In genomic region chr7:45714630-45715089, GRCm38 (mm10) we compare ENCODE assay signal across 8 mouse cellular contexts. TPM values are rescaled to one million over a fixed set of nuclear protein-coding genes. Genes with fewer than 3 reads are reported as not detected.
DNase-seq lines count a peak whose midpoint lies in the region; ATAC-seq and TF ChIP-seq lines count a peak whose summit lies in the region.

No protein-coding gene starts in this region.

- DNase-seq in lung, adult 2 months = no peak
- no peak for DNase-seq in lung, postnatal 25 days (ENCODE audit: low spot score)
- DNase-seq in kidney, postnatal 25 days = peak; percentile 69 to 86
- DNase-seq in spleen, postnatal 14 days (ENCODE audit: low spot score in 2 of 2) = no peak
- no peak for DNase-seq in layer of hippocampus, adult 18-20 months (ENCODE audit: low spot score in 2 of 2)

- WGBS in lung, adult 2 months = 8% methylated on average over 14 of the region's 14 CpGs
- 12% methylated on average over 14 of the region's 14 CpGs for WGBS in midbrain, embryonic 15.5 days

- peak; percentile 34; the same call in 1 of the 2 replicates for TF ChIP-seq POLR2A in lung, adult 2 months (IDR thresholded peaks at IDR 0.05; ENCODE audit: borderline replicate concordance, extremely low read depth, low read depth, low read length)
- TF ChIP-seq POLR2A in embryonic fibroblast, embryonic 13.5 days (IDR thresholded peaks at IDR 0.05; ENCODE audit: low read depth, low read length) = no peak

- H3K4me1 ChIP-seq in lung, adult 2 months (ENCODE audit: control insufficient read depth, insufficient read depth, low read length) = peaks cover 24% of the 10 kb centered on the region
- H3K4me1 ChIP-seq in embryonic fibroblast, embryonic 13.5 days (ENCODE audit: control insufficient read depth, insufficient read depth, low read length) = peaks cover 3% of the 10 kb centered on the region; the same call in 1 of the 2 replicates
- H3K4me1 ChIP-seq in midbrain, embryonic 15.5 days = peaks cover 60% of the 10 kb centered on the region

- peaks cover 35% of the 10 kb centered on the region for H3K36me3 ChIP-seq in midbrain, embryonic 15.5 days (replicated peaks)

- H3K9me3 ChIP-seq in midbrain, embryonic 15.5 days = no peaks in the 10 kb centered on the region

- no peak overlapping the region for H3K27ac ChIP-seq in embryonic fibroblast, embryonic 13.5 days (ENCODE audit: insufficient read depth, low read length)
- H3K27ac ChIP-seq in midbrain, embryonic 15.5 days = peak overlapping the region; percentile 71

- H3K27me3 ChIP-seq in midbrain, embryonic 15.5 days (replicated peaks) = no peaks in the 10 kb centered on the region

- peak overlapping the region; percentile 83 for H3K4me2 ChIP-seq in midbrain, embryonic 15.5 days

- ATAC-seq in midbrain, embryonic 15.5 days (replicated peaks) = peak; percentile 53
- ATAC-seq in cerebellum, adult (ENCODE audit: insufficient number of reproducible peaks, low FRiP score, low TSS enrichment) = no peak

- no peak for TF ChIP-seq CTCF in lung, adult 2 months (IDR thresholded peaks at IDR 0.05; ENCODE audit: insufficient read depth, low read length)
- no peak for TF ChIP-seq CTCF in embryonic fibroblast, embryonic 13.5 days (IDR thresholded peaks at IDR 0.05; ENCODE audit: borderline replicate concordance, insufficient read depth, low read length)

- peak overlapping the region; percentile 69 for H3K9ac ChIP-seq in midbrain, embryonic 15.5 days

- peak overlapping the region; percentile 71 for H3K4me3 ChIP-seq in lung, adult 2 months (replicated peaks; ENCODE audit: extremely low read depth, low read depth, low read length)
- H3K4me3 ChIP-seq in embryonic fibroblast, embryonic 13.5 days (ENCODE audit: insufficient read depth, low read length) = peak overlapping the region; percentile 69
- H3K4me3 ChIP-seq in midbrain, embryonic 15.5 days = peak overlapping the region; percentile 65

RNA-seq across cellular contexts. Expression of gene Rpl18, which starts 0.6 kb away (rescaled TPM):
- 1,119 and 1,194 TPM in 2 replicates for polyA plus RNA-seq in lung, adult 2 months (2012; rRNA removed)
- polyA plus RNA-seq in embryonic fibroblast, embryonic 13.5 days (2011; ENCODE audit: insufficient read length, low read depth, missing spikeins) = 1,118 and 1,143 TPM in 2 replicates
- polyA plus RNA-seq in midbrain, embryonic 15.5 days (2015; fragmentation: Nextera tagmentation; extraction: Ambion mirVana) = 537 and 538 TPM in 2 replicates
- 100 to 1,000 TPM; 359 to 364 TPM for total RNA-seq in layer of hippocampus, adult 18-20 months (2021)

RNA-seq across cellular contexts. Expression of gene Sphk2, which starts 3.1 kb away (rescaled TPM):
- 59.7 and 62.4 TPM in 2 replicates for polyA plus RNA-seq in lung, adult 2 months (2012; rRNA removed)
- 19.0 and 19.1 TPM in 2 replicates for polyA plus RNA-seq in embryonic fibroblast, embryonic 13.5 days (2011; ENCODE audit: insufficient read length, low read depth, missing spikeins)
- 24.5 and 26.4 TPM in 2 replicates for polyA plus RNA-seq in midbrain, embryonic 15.5 days (2015; fragmentation: Nextera tagmentation; extraction: Ambion mirVana)
- 10 to 100 TPM; 35.8 to 37.2 TPM for total RNA-seq in layer of hippocampus, adult 18-20 months (2021)

RNA-seq across cellular contexts. Expression of gene Fam83e, which starts 6.4 kb away (rescaled TPM):
- polyA plus RNA-seq in lung, adult 2 months (2012; rRNA removed) = 12.2 and 15.0 TPM in 2 replicates
- not detected in 2 replicates for polyA plus RNA-seq in embryonic fibroblast, embryonic 13.5 days (2011; ENCODE audit: insufficient read length, low read depth, missing spikeins)
- 0.54 and 0.74 TPM in 2 replicates for polyA plus RNA-seq in midbrain, embryonic 15.5 days (2015; fragmentation: Nextera tagmentation; extraction: Ambion mirVana)
- under 1 TPM; 0.25 to 0.27 TPM for total RNA-seq in layer of hippocampus, adult 18-20 months (2021)

RNA-seq across cellular contexts. Expression of gene Dbp, which starts 9.8 kb away (rescaled TPM):
- polyA plus RNA-seq in lung, adult 2 months (2012; rRNA removed) = 43.1 and 133 TPM in 2 replicates
- polyA plus RNA-seq in embryonic fibroblast, embryonic 13.5 days (2011; ENCODE audit: insufficient read length, low read depth, missing spikeins) = 15.9 and 17.0 TPM in 2 replicates
- polyA plus RNA-seq in midbrain, embryonic 15.5 days (2015; fragmentation: Nextera tagmentation; extraction: Ambion mirVana) = 3.3 and 3.8 TPM in 2 replicates
- total RNA-seq in layer of hippocampus, adult 18-20 months (2021) = 10 to 100 TPM; 47.6 to 50.2 TPM

RNA-seq across cellular contexts. Expression of gene Spaca4, which starts 11.0 kb away (rescaled TPM):
- polyA plus RNA-seq in lung, adult 2 months (2012; rRNA removed) = not detected in 2 replicates
- polyA plus RNA-seq in embryonic fibroblast, embryonic 13.5 days (2011; ENCODE audit: insufficient read length, low read depth, missing spikeins) = not detected in 2 replicates
- not detected in 2 replicates for polyA plus RNA-seq in midbrain, embryonic 15.5 days (2015; fragmentation: Nextera tagmentation; extraction: Ambion mirVana)
- not detected for total RNA-seq in layer of hippocampus, adult 18-20 months (2021)

Comparison
In these comparisons a context has a peak if more than half of its experiments do, and no peak if none do; other contexts are left out.
1. DNase-seq: peak in kidney, postnatal 25 days (2 of 2); none in lung, adult 2 months (single experiment), lung, postnatal 25 days (single experiment), spleen, postnatal 14 days (0 of 2) and layer of hippocampus, adult 18-20 months (0 of 2).
2. Peak in every context shown above with its lines, with median percentiles within 50 percentile points of each other: H3K4me3 ChIP-seq.